Mouse (Mus musculus) midbrain, embryonic 11.5 days (tissue): ENCODE results near the gene Cdx2. TPM values are rescaled to one million over a fixed set of nuclear protein-coding genes. Genes with fewer than 3 reads are reported as not detected.

ENCODE experiments used
- ATAC-seq: fragments of 200-750 bp; cut with Nextera tagmentation; 2 replicates; pipeline ENCODE4 v1.8.0; 2017; ENCODE audit warnings: moderate TSS enrichment, moderate library complexity; ENCODE audit not compliant: low FRiP score
- DNase-seq: peaks from one replicate; pipeline ENCODE4 v3.0.0; 2015; ENCODE audit warnings: low spot score; ENCODE audit errors: missing footprints
- H3K27ac ChIP-seq: fragments of 300-500 bp; sonication (generic); 2 replicates; pipeline ENCODE4 v1.5.1; 2014; ENCODE audit warnings: low read depth, low read length
- H3K27me3 ChIP-seq: fragments of 300-500 bp; sonication (generic); 2 replicates; pipeline ENCODE4 v1.6.1; 2014; ENCODE audit warnings: mild to moderate bottlenecking, low read length, moderate library complexity, mixed read lengths; ENCODE audit not compliant: control insufficient read depth, insufficient read depth
- H3K36me3 ChIP-seq: fragments of 300-500 bp; sonication (generic); 2 replicates; pipeline ENCODE4 v1.6.1; 2014; ENCODE audit warnings: mild to moderate bottlenecking, low read length, moderate library complexity, mixed read lengths; ENCODE audit not compliant: control insufficient read depth, insufficient read depth
- H3K4me1 ChIP-seq: fragments of 300-500 bp; sonication (generic); 2 replicates; pipeline ENCODE4 v1.6.1; 2014; ENCODE audit warnings: low read length; ENCODE audit not compliant: control insufficient read depth, insufficient read depth
- H3K4me2 ChIP-seq: fragments of 300-500 bp; sonication (generic); 2 replicates; pipeline ENCODE4 v1.6.1; 2014; ENCODE audit warnings: mild to moderate bottlenecking, moderate library complexity
- H3K4me3 ChIP-seq: fragments of 300-500 bp; sonication (generic); 2 replicates; pipeline ENCODE4 v1.5.1; 2014; ENCODE audit warnings: low read depth, low read length
- H3K9ac ChIP-seq: fragments of 300-500 bp; sonication (generic); 2 replicates; pipeline ENCODE4 v1.6.1; 2014; ENCODE audit warnings: low read length
- H3K9me3 ChIP-seq: fragments of 300-500 bp; sonication (generic); 2 replicates; pipeline ENCODE4 v1.6.1; 2016; ENCODE audit warnings: low read length; ENCODE audit not compliant: control insufficient read depth
- WGBS: fragments of 180-500 bp; shearing (Covaris S2); extraction: QIAGEN DNeasy Blood & Tissue Kit; methylation state at CpG from one replicate; pipeline ENCODE4 v1.1.7; 2014; 5-methylcytosine and 5-hydroxymethylcytosine counted together
- polyA plus RNA-seq: library from polyadenylated mRNA; unstranded; fragments of >200 nt; fragmentation: Nextera tagmentation; extraction: Ambion mirVana; gene quantifications from 2 replicates; pipeline ENCODE4 v1.2.1, GENCODE M21; 2014

Cdx2 gene
- polyA plus RNA-seq, 1 experiment from 2014 or later, result not detected

DNA sequence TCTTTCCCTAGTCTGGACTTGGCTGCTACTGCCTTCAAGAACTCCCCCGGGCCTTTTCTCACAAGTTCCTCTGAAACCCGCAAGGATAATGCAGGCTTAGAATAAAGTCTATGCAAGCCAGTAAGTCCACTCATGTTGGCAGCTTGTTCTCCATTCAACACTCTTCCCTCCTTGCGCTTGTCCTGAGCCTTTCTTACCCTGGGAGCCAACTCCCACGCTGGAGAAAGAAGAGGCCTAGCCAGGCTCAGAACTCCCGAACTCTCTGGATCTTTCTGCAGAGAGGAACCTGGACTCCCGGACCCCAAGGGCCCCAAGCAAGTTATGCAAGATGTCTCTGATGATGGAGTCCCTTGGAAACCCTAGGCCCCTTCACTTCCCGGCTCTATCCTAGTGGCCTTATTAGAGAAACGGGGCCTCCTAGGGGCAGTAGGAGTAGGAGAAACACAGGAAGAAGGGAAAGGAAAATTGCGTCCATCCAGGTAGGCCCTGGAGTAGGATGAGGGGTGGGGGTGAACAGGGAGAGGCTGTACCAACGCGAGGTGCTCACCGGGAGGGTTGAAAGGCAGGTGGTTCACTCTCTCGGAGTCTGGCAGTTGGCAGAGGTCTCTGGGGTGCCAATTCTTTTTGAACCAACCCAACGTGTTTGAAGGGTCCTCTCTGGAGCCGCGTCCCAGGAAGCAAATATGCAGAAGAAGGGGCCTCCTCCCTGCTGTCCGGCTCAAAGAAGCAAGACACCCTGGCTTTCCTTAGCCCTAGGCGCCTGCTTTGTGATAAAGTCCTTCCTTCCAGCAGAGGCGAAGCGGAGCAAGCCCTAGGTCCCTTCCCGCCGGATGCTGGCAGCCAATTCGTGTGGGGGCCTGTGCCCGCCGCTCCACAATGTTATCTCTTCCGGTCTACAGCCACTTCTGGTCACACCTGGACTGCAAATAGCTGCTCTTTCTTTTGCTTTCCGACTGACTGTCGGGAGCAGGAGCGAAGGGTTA, 36.1 kb downstream of the Cdx2 start:
- ATAC-seq (no peak), DNase-seq (peak; percentile 93)
- no peak overlapping the region for H3K4me2 ChIP-seq
- no peaks in the 10 kb centered on the region for H3K4me1 ChIP-seq
- H3K9me3 ChIP-seq, result peaks cover 2% of the 10 kb centered on the region; the same call in 1 of the 2 replicates
- no peaks in the 10 kb centered on the region for H3K36me3 ChIP-seq
- H3K27ac ChIP-seq, result no peak overlapping the region
- no peak overlapping the region for H3K9ac ChIP-seq
- no peak overlapping the region for H3K4me3 ChIP-seq
- WGBS, result under 1% methylated on average over 29 of the region's 29 CpGs
- peaks cover 96% of the 10 kb centered on the region for H3K27me3 ChIP-seq

DNA sequence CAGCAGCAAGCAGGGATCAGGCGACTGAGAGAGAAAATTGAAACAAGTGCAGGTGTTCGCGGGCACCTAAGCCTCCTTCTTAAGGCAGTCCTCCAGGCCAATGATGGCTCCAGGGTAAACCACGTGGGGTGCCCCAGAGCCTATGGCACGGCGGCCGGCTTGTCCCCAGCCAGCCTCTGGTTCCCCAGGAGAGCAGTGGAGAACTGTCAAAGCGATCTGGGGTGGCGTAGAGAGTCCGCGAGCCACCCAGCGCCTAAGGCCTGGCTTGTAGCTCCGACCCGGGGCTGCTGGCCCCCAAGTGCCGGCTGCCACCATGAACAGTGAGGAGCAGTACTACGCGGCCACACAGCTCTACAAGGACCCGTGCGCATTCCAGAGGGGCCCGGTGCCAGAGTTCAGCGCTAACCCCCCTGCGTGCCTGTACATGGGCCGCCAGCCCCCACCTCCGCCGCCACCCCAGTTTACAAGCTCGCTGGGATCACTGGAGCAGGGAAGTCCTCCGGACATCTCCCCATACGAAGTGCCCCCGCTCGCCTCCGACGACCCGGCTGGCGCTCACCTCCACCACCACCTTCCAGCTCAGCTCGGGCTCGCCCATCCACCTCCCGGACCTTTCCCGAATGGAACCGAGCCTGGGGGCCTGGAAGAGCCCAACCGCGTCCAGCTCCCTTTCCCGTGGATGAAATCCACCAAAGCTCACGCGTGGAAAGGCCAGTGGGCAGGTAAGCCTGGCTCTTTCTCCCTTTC, 37.0 kb downstream of the Cdx2 start, which contains the start of gene Pdx1:
Gene Pdx1 (plus strand): TSS at position 34 of the 747 bp plus-strand sequence.
- ATAC-seq, result peak; percentile 42; the same call in 1 of the 2 replicates
- under 1% methylated on average over 44 of the region's 44 CpGs for whole genome bisulfite sequencing
- no peak within 1 kb of the TSS for H3K4me2 ChIP-seq

DNA sequence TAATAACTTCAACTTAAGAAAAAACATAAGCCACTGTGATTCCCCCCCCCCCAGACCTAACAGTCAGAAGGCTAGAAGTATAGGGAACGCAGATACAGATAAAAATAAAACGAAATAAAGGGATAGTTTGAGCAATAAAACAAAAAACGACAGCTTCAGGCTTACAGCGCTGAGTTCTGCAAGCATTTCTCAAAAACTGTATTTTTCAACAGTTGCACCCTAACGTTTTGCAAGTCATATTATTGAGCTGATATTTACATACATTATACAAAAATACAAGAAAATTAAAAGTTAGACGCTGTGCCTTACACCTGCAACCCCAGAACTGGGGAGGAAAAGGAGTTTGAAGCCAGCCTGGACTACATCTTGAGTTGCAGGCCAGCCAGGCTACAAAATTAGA, 37.7 kb downstream of the Cdx2 start:
- Histone ChIP-seq H3K4me3 (no peak overlapping the region), H3K9me3 (no peaks in the 10 kb centered on the region), H3K36me3 (no peaks in the 10 kb centered on the region), H3K9ac (no peak overlapping the region), H3K27ac (no peak overlapping the region), H3K4me1 (no peaks in the 10 kb centered on the region), H3K4me2 (no peak overlapping the region), H3K27me3 (peaks cover 88% of the 10 kb centered on the region)
- 5% methylated on average over 6 of the region's 6 CpGs for WGBS
- DNase-seq, result peak; percentile 91
- no peak for ATAC-seq

More for the DNA sequence above, 37.0 kb downstream of the Cdx2 start, which contains the start of gene Pdx1:
- no peaks in the 10 kb centered on the region for H3K4me1 ChIP-seq
- no peak within 1 kb of the TSS for H3K4me3 ChIP-seq
- H3K36me3 ChIP-seq, result no peaks in the 10 kb centered on the region
- H3K27ac ChIP-seq, result no peak within 1 kb of the TSS
- H3K27me3 ChIP-seq, result peaks cover 95% of the 10 kb centered on the region
- no peak within 1 kb of the TSS for H3K9ac ChIP-seq
- H3K9me3 ChIP-seq, result no peaks in the 10 kb centered on the region
- DNase-seq, result peak; percentile 95

DNA sequence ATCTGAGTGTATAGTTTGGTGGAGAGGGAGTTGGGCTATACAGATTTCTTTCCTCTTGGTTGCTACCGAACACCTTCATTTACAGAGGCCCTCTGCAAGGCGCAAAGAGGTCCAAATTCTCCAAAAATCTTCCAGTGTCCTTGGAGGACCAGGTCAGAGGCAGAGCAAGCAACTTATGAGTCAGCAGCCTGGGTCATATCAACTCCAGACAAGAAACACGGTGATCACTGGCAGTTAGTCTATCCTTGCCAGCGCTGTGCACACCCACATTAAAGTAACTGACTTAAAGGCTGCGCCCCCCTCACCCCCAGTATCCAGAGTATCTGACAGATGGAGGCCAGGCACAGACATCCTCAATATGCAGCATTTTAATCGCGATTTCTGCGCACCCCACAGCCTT, 38.3 kb downstream of the Cdx2 start:
- Histone ChIP-seq H3K36me3 (no peaks in the 10 kb centered on the region), H3K9me3 (no peaks in the 10 kb centered on the region), H3K27ac (no peak overlapping the region), H3K9ac (no peak overlapping the region), H3K4me2 (no peak overlapping the region), H3K4me3 (no peak overlapping the region), H3K4me1 (no peaks in the 10 kb centered on the region), H3K27me3 (peaks cover 83% of the 10 kb centered on the region)
- ATAC-seq (no peak), DNase-seq (peak; percentile 91)
- WGBS, result 1% methylated on average over 8 of the region's 8 CpGs

GRCm38 (mm10) chr5:147267434-147267833, 39.6 kb downstream of the Cdx2 start:
- H3K9ac ChIP-seq, result no peak overlapping the region
- no peak overlapping the region for H3K4me2 ChIP-seq
- no peaks in the 10 kb centered on the region for H3K36me3 ChIP-seq
- ATAC-seq (no peak), DNase-seq (peak; percentile 90)
- 10% methylated on average over 6 of the region's 6 CpGs for WGBS
- no peaks in the 10 kb centered on the region for H3K9me3 ChIP-seq
- peaks cover 71% of the 10 kb centered on the region for H3K27me3 ChIP-seq
- H3K27ac ChIP-seq, result no peak overlapping the region
- H3K4me1 ChIP-seq, result no peaks in the 10 kb centered on the region
- no peak overlapping the region for H3K4me3 ChIP-seq

- Histone ChIP-seq H3K4me2 (no peak overlapping the region), H3K9ac (no peak overlapping the region), H3K4me1 (no peaks in the 10 kb centered on the region), H3K27ac (no peak overlapping the region), H3K4me3 (no peak overlapping the region), H3K9me3 (no peaks in the 10 kb centered on the region), H3K36me3 (no peaks in the 10 kb centered on the region), H3K27me3 (peaks cover 38% of the 10 kb centered on the region)
- no peak for ATAC-seq
- no peak for DNase-seq
- WGBS, result 58% methylated on average over 4 of the region's 4 CpGs
These were observed 43.1 kb downstream of the Cdx2 start for GRCm38 (mm10) chr5:147263945-147264344.

DNA sequence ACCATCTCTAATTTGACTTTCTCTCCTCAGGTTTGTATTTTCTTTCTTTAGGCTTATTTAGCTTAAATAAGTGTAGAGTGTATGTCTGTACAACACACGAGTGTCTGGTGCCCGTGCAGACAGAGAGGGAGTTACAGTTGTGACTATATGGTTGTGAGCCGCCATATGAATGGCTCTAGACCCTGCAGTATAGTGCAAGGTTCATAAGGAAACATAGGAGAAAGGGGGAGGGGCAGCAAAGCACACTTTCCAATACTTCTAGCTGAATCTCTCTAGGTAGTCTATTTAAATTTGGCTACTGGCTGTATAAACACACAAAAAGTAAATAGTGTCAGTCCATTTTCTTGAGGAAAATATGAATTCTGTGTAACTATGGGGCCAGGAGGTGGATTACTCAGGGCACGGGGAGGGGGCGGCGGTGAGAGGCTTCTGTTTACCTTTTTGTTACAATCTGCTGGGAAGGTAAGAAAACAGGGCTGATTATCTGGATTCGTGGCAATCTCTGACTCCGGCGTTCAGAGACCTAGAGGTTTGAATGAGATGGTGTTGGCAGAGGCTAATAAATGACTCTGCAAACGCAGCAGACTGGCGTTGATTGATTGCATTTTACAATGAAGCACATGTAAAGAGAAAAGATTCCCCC, 45.0 kb downstream of the Cdx2 start:
- 68% methylated on average over 11 of the region's 11 CpGs for WGBS
- ATAC-seq, result no peak
- peaks cover 19% of the 10 kb centered on the region for H3K27me3 ChIP-seq

GRCm38 (mm10) chr5:147260778-147261177, 46.3 kb downstream of the Cdx2 start:
- no peaks in the 10 kb centered on the region for H3K36me3 ChIP-seq
- no peak overlapping the region for H3K4me3 ChIP-seq
- H3K27me3 ChIP-seq, result peaks cover 8% of the 10 kb centered on the region; the same call in 1 of the 2 replicates
- H3K4me1 ChIP-seq, result no peaks in the 10 kb centered on the region
- H3K27ac ChIP-seq, result no peak overlapping the region
- ATAC-seq (no peak), DNase-seq (no peak)
- no peak overlapping the region for H3K4me2 ChIP-seq
- H3K9ac ChIP-seq, result no peak overlapping the region
- H3K9me3 ChIP-seq, result no peaks in the 10 kb centered on the region
- WGBS, result 83% methylated on average over 4 of the region's 4 CpGs

More for the DNA sequence above, 45.0 kb downstream of the Cdx2 start:
- no peak for DNase-seq
- H3K4me1 ChIP-seq, result no peaks in the 10 kb centered on the region
- no peak overlapping the region for H3K4me2 ChIP-seq
- no peak overlapping the region for H3K4me3 ChIP-seq
- H3K27ac ChIP-seq, result no peak overlapping the region
- no peaks in the 10 kb centered on the region for H3K9me3 ChIP-seq
- H3K36me3 ChIP-seq, result no peaks in the 10 kb centered on the region
- H3K9ac ChIP-seq, result no peak overlapping the region
